Mouse (Mus musculus): ENCODE data around the gene Atp13a3. TPM values are rescaled to one million over a fixed set of nuclear protein-coding genes. Genes with fewer than 3 reads are reported as not detected.
"Not testable (repeated sequence)": the region's sequence is repeated elsewhere in the genome, so short reads cannot be mapped to it uniquely, and the experiment has no call there.

Atp13a3 gene
- polyA plus RNA-seq, 1 experiment from 2014 or later, result 22.0 TPM

- Histone ChIP-seq H3K36me3 (ENCODE audit: control insufficient read depth, insufficient read depth) (0 out of 2 replicates have a peak, but pooled peaks cover 2% of the 10 kb centered on the region), H3K9me3 (ENCODE audit: control insufficient read depth) (no peaks in the 10 kb centered on the region), H3K27me3 (replicated peaks; ENCODE audit: control insufficient read depth, insufficient read depth, low read length) (no peaks in the 10 kb centered on the region), H3K4me1 (replicated peaks; ENCODE audit: control insufficient read depth, insufficient read depth, low read length) (no peaks in the 10 kb centered on the region), H3K27ac (ENCODE audit: low read depth, low read length) (no peak overlapping the region), H3K9ac (ENCODE audit: low read depth, low read length) (no peak overlapping the region), H3K4me2 (replicated peaks; ENCODE audit: low read depth) (no peak overlapping the region), H3K4me3 (ENCODE audit: low read depth, low read length) (no peak overlapping the region)
- ATAC-seq, result no peak
- WGBS, result 72% methylated on average over 3 of the region's 3 CpGs
- no peak for TF ChIP-seq CTCF (IDR thresholded peaks at IDR 0.05; ENCODE audit: low read depth)
Observed at GRCm38 (mm10) chr16:30374927-30375326, 30.8 kb downstream of the Atp13a3 start.

DNA sequence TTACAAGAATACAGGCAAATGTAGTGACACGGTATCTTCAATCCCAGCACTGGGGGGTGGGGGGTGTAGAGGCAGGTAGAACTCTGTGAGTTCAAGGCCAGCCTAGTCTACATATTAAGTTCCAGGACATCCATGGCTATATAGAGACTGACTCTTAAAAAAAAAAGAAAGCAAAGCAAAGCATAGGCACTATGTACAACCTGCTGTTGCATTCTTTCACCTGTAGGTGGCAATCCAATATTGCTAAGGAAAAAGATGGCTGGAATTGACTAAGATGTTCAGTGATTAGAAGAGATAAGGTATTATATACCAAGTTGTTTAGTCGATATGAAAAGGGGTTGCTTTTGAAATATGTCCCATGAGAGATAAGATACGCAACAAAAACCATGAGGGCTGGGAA is 31.5 kb downstream of the Atp13a3 start:
- H3K4me2 ChIP-seq (replicated peaks; ENCODE audit: low read depth), result no peak overlapping the region
- H3K9me3 ChIP-seq (ENCODE audit: control insufficient read depth), result no peaks in the 10 kb centered on the region
- TF ChIP-seq CTCF (IDR thresholded peaks at IDR 0.05; ENCODE audit: low read depth), result peak; percentile 95
- no peaks in the 10 kb centered on the region for H3K4me1 ChIP-seq (replicated peaks; ENCODE audit: control insufficient read depth, insufficient read depth, low read length)
- H3K36me3 ChIP-seq (ENCODE audit: control insufficient read depth, insufficient read depth), result no peaks in the 10 kb centered on the region
- ATAC-seq, result peak; percentile 38; the same call in 1 of the 2 replicates
- H3K9ac ChIP-seq (ENCODE audit: low read depth, low read length), result no peak overlapping the region
- H3K4me3 ChIP-seq (ENCODE audit: low read depth, low read length), result no peak overlapping the region
- 47% methylated on average over 3 of the region's 3 CpGs for WGBS
- no peaks in the 10 kb centered on the region for H3K27me3 ChIP-seq (replicated peaks; ENCODE audit: control insufficient read depth, insufficient read depth, low read length)
- no peak overlapping the region for H3K27ac ChIP-seq (ENCODE audit: low read depth, low read length)

- not testable (repeated sequence) for ATAC-seq; H3K27me3 ChIP-seq (replicated peaks; ENCODE audit: control insufficient read depth, insufficient read depth, low read length); H3K27ac ChIP-seq (ENCODE audit: low read depth, low read length); H3K4me3 ChIP-seq (ENCODE audit: low read depth, low read length); H3K4me1 ChIP-seq (replicated peaks; ENCODE audit: control insufficient read depth, insufficient read depth, low read length); H3K36me3 ChIP-seq (ENCODE audit: control insufficient read depth, insufficient read depth); H3K9me3 ChIP-seq (ENCODE audit: control insufficient read depth); H3K9ac ChIP-seq (ENCODE audit: low read depth, low read length); H3K4me2 ChIP-seq (replicated peaks; ENCODE audit: low read depth)
- 88% methylated on average over 4 of the region's 4 CpGs for WGBS
Observed at GRCm38 (mm10) chr16:30373286-30373685, 32.5 kb downstream of the Atp13a3 start.

- 76% methylated on average over 2 of the region's 2 CpGs for WGBS
- Histone ChIP-seq H3K9me3 (ENCODE audit: control insufficient read depth) (no peaks in the 10 kb centered on the region), H3K4me3 (ENCODE audit: low read depth, low read length) (no peak overlapping the region), H3K36me3 (ENCODE audit: control insufficient read depth, insufficient read depth) (peaks cover 20% of the 10 kb centered on the region; the same call in 1 of the 2 replicates), H3K27ac (ENCODE audit: low read depth, low read length) (no peak overlapping the region), H3K27me3 (replicated peaks; ENCODE audit: control insufficient read depth, insufficient read depth, low read length) (no peaks in the 10 kb centered on the region), H3K4me2 (replicated peaks; ENCODE audit: low read depth) (no peak overlapping the region), H3K4me1 (replicated peaks; ENCODE audit: control insufficient read depth, insufficient read depth, low read length) (no peaks in the 10 kb centered on the region), H3K9ac (ENCODE audit: low read depth, low read length) (no peak overlapping the region)
- no peak for ATAC-seq
- TF ChIP-seq CTCF (IDR thresholded peaks at IDR 0.05; ENCODE audit: low read depth), result no peak
Observed at GRCm38 (mm10) chr16:30367395-30367794, 38.4 kb downstream of the Atp13a3 start.

GRCm38 (mm10) chr16:30364604-30365003 is 41.2 kb downstream of the Atp13a3 start:
- no peak for ATAC-seq
- H3K9ac ChIP-seq (ENCODE audit: low read depth, low read length), result no peak overlapping the region
- peaks cover 20% of the 10 kb centered on the region; the same call in 1 of the 2 replicates for H3K36me3 ChIP-seq (ENCODE audit: control insufficient read depth, insufficient read depth)
- 90% methylated on average over 6 of the region's 6 CpGs for WGBS
- TF ChIP-seq CTCF (IDR thresholded peaks at IDR 0.05; ENCODE audit: low read depth), result no peak
- H3K9me3 ChIP-seq (ENCODE audit: control insufficient read depth), result no peaks in the 10 kb centered on the region
- no peaks in the 10 kb centered on the region for H3K27me3 ChIP-seq (replicated peaks; ENCODE audit: control insufficient read depth, insufficient read depth, low read length)
- H3K4me3 ChIP-seq (ENCODE audit: low read depth, low read length), result no peak overlapping the region
- H3K27ac ChIP-seq (ENCODE audit: low read depth, low read length), result no peak overlapping the region
- no peaks in the 10 kb centered on the region for H3K4me1 ChIP-seq (replicated peaks; ENCODE audit: control insufficient read depth, insufficient read depth, low read length)
- no peak overlapping the region for H3K4me2 ChIP-seq (replicated peaks; ENCODE audit: low read depth)

DNA sequence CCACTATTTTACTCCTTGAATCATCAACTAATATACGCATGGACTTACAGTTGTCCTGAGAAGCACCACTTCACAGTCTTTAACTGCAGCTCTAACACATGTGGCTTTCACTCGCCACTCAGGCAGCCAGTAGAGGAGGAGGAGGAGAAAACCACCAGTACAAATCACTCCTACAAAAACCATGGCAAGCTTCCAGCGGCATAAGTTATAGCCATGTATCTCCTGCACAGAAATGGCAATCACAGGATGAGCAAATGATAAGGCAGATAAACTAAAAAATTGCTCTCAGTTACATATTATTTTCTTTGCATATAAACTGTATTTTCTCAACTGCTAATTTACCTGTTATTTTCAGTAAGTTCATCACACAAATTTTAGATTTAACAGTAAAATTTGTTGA is 43.2 kb downstream of the Atp13a3 start:
- WGBS, result 71% methylated on average over 3 of the region's 3 CpGs

DNA sequence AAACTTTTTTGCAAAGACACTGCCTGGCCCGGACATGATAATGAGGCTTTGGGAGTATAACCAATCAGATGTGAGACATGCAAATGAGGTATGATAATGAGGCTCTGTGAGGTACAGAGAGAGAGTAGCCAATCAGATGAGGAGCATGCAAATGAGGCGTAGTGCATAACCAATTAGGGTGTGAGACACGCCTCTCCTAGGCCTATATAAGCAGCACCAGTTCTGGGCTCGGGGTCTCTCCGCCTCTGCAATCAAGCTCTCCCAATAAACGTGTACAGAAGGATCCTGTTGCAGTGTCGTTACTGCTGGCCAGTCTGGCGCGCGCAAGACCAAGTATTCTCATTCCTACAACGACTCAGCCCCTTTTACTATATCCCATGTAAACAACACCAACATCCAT is 52.3 kb downstream of the Atp13a3 start:
- H3K4me1 ChIP-seq (replicated peaks; ENCODE audit: control insufficient read depth, insufficient read depth, low read length); H3K27me3 ChIP-seq (replicated peaks; ENCODE audit: control insufficient read depth, insufficient read depth, low read length); H3K4me3 ChIP-seq (ENCODE audit: low read depth, low read length); H3K4me2 ChIP-seq (replicated peaks; ENCODE audit: low read depth); H3K9me3 ChIP-seq (ENCODE audit: control insufficient read depth); ATAC-seq; H3K27ac ChIP-seq (ENCODE audit: low read depth, low read length); H3K9ac ChIP-seq (ENCODE audit: low read depth, low read length): not testable (repeated sequence)
- H3K36me3 ChIP-seq (ENCODE audit: control insufficient read depth, insufficient read depth), result peaks cover 39% of the 10 kb centered on the region
- WGBS, result 95% methylated on average over 11 of the region's 11 CpGs

More for the DNA sequence above, 43.2 kb downstream of the Atp13a3 start:
- Histone ChIP-seq H3K4me3 (ENCODE audit: low read depth, low read length) (no peak overlapping the region), H3K4me1 (replicated peaks; ENCODE audit: control insufficient read depth, insufficient read depth, low read length) (no peaks in the 10 kb centered on the region), H3K36me3 (ENCODE audit: control insufficient read depth, insufficient read depth) (peaks cover 20% of the 10 kb centered on the region; the same call in 1 of the 2 replicates), H3K9me3 (ENCODE audit: control insufficient read depth) (no peaks in the 10 kb centered on the region), H3K9ac (ENCODE audit: low read depth, low read length) (no peak overlapping the region), H3K4me2 (replicated peaks; ENCODE audit: low read depth) (no peak overlapping the region), H3K27ac (ENCODE audit: low read depth, low read length) (no peak overlapping the region), H3K27me3 (replicated peaks; ENCODE audit: control insufficient read depth, insufficient read depth, low read length) (no peaks in the 10 kb centered on the region)
- no peak for ATAC-seq
- no peak for TF ChIP-seq CTCF (IDR thresholded peaks at IDR 0.05; ENCODE audit: low read depth)
